Mouse (Mus musculus) mouse trophoblast stem cell (cell line): Measurements from ENCODE around the gene Igf1r.
"Not testable (repeated sequence)": the region's sequence is repeated elsewhere in the genome, so short reads cannot be mapped to it uniquely, and the experiment has no call there.

ENCODE experiments used
- in situ Hi-C, 2 experiments: fragments of 300-500 bp; cut with MseI, MboI; formaldehyde crosslinking; loops; 2 replicates in 1 of 2; 3 replicates in 1 of 2; pipeline ENCODE4 v1.15.1; 2025

Gene Igf1r

DNA sequence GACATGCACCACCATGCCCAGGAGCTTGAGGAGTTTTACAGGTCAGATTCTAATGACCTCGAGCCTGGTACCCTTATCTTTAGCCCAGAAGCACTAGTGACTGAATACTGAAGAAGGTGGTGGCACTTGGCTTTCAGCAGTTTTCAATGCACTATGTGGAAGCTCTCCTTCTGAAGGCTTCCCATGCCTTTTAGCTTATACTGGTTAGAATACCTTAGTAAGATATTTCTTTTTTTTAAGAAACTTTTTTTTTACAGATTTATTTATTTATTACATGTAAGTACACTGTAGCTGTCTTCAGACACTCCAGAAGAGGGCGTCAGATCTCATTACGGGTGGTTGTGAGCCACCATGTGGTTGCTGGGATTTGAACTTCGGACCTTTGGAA lies 330.5 kb downstream of the Igf1r start:
- in situ Hi-C loops, result not testable (repeated sequence)
